In genomic region chr16:44558471-44559329, GRCm38 (mm10) we compare ENCODE assay signal across 8 mouse cellular contexts. TPM values are rescaled to one million over a fixed set of nuclear protein-coding genes. Genes with fewer than 3 reads are reported as not detected.
DNase-seq lines count a peak whose midpoint lies in the region; ATAC-seq and TF ChIP-seq lines count a peak whose summit lies in the region.

Gene Boc (minus strand): TSS chr16:44558897.

- intact Hi-C loops in gastrocnemius, postnatal 14 days (cut with DNase I; ENCODE audit: low total_unique reads), result no loop called here
- intact Hi-C loops in left cerebral cortex, postnatal 10 days (cut with DNase I), result loop anchor here (5.0 kb wide), 2 partner anchors 46 to 61 kb away; no protein-coding TSS in a partner anchor

- H3K4me1 ChIP-seq in hindbrain, postnatal 0 days (ENCODE audit: insufficient read depth, low read length), result no peaks in the 10 kb centered on the region; the same call in 1 of the 2 replicates

- WGBS in hindbrain, postnatal 0 days, result under 1% methylated on average over 38 of the region's 46 CpGs

- no peaks in the 10 kb centered on the region for H3K36me3 ChIP-seq in hindbrain, postnatal 0 days (ENCODE audit: insufficient read depth, low read length)

- no peaks in the 10 kb centered on the region for H3K9me3 ChIP-seq in hindbrain, postnatal 0 days (ENCODE audit: low read length)

- TF ChIP-seq CTCF in hindbrain, postnatal 0 days (IDR thresholded peaks at IDR 0.05; ENCODE audit: low read depth), result no peak

- H3K27me3 ChIP-seq in hindbrain, postnatal 0 days (ENCODE audit: insufficient read depth, low read length), result no peaks in the 10 kb centered on the region

- peak; percentile 66 to 78 for DNase-seq in adrenal gland, adult 18-20 months (ENCODE audit: low spot score in 2 of 2)
- DNase-seq in gastrocnemius, postnatal 14 days, result peak; percentile 74
- DNase-seq in hindbrain, postnatal 0 days (ENCODE audit: low spot score), result peak; percentile 81
- peak; percentile 49 to 77 for DNase-seq in left cerebral cortex, postnatal 10 days (ENCODE audit: extremely low spot score in 1 of 2, low spot score in 2 of 2)
- DNase-seq in right cerebral cortex, adult 2 months (ENCODE audit: low spot score in 2 of 2), result peak; percentile 56 to 69
- no peak for DNase-seq in MN1 (ENCODE audit: low spot score)

- peak within 1 kb of the TSS; percentile 79 for H3K9ac ChIP-seq in hindbrain, postnatal 0 days (replicated peaks; ENCODE audit: low read length)

- peak within 1 kb of the TSS; percentile 81 for H3K4me3 ChIP-seq in hindbrain, postnatal 0 days (ENCODE audit: low read length)

- H3K4me2 ChIP-seq in hindbrain, postnatal 0 days (ENCODE audit: low read depth, low read length), result peak within 1 kb of the TSS; percentile 80

- H3K27ac ChIP-seq in hindbrain, postnatal 0 days, result peak within 1 kb of the TSS; percentile 87

- peak; percentile 71 for ATAC-seq in common myeloid progenitor, adult 5-6 weeks (replicated peaks; ENCODE audit: low read depth, poor library complexity, severe bottlenecking)
- peak; percentile 75 for ATAC-seq in hindbrain, postnatal 0 days
- peak; percentile 75 for ATAC-seq in megakaryocyte, adult 5-6 weeks (ENCODE audit: poor library complexity, severe bottlenecking)

RNA-seq across cellular contexts. Expression of gene Boc, which starts in this region (rescaled TPM):
- total RNA-seq in adrenal gland, adult 18-20 months (2021), result 10 to 100 TPM; 25.2 to 48.5 TPM
- not detected in 2 replicates for total RNA-seq in common myeloid progenitor, adult 5-6 weeks (2017)
- 10 to 100 TPM in 1 of 2 experiments, 1 to 10 TPM in 1; 9.4 to 10.7 TPM for total RNA-seq in gastrocnemius, postnatal 14 days (2021)
- total RNA-seq in hindbrain, postnatal 0 days (2014; rRNA removed), result 43.9 and 45.5 TPM in 2 replicates
- polyA plus RNA-seq in hindbrain, postnatal 0 days (2015; fragmentation: Nextera tagmentation; extraction: Ambion mirVana), result 6.8 and 8.1 TPM in 2 replicates
- total RNA-seq in left cerebral cortex, postnatal 10 days (2021), result 10 to 100 TPM; 20.4 to 21.4 TPM
- 0.07 TPM in 1 of 2 replicates, not detected in the other for total RNA-seq in megakaryocyte, adult 5-6 weeks (2015)
- not detected in 2 replicates for total RNA-seq in megakaryocyte, adult 5-6 weeks (2017)

Comparison
In these comparisons a context has a peak if more than half of its experiments do, and no peak if none do; other contexts are left out.
1. RNA of gene Boc (total RNA-seq): 25.2 to 48.5 TPM in adrenal gland, adult 18-20 months, 43.9 to 45.5 TPM in hindbrain, postnatal 0 days, 20.4 to 21.4 TPM in left cerebral cortex, postnatal 10 days and 9.4 to 10.7 TPM in gastrocnemius, postnatal 14 days; 0.07 TPM in megakaryocyte, adult 5-6 weeks and not detected in common myeloid progenitor, adult 5-6 weeks; every median in the first group is over 4 times any median in the second.
2. Peak in ATAC-seq in common myeloid progenitor, adult 5-6 weeks; RNA of the gene not detected or under 1 TPM.
3. Peak in ATAC-seq in megakaryocyte, adult 5-6 weeks; RNA of the gene not detected or under 1 TPM.
4. Peak in every context shown above with its lines, with median percentiles within 50 percentile points of each other: ATAC-seq.